Comparison of ENCODE assay signal across 8 mouse cellular contexts in the genomic region with DNA sequence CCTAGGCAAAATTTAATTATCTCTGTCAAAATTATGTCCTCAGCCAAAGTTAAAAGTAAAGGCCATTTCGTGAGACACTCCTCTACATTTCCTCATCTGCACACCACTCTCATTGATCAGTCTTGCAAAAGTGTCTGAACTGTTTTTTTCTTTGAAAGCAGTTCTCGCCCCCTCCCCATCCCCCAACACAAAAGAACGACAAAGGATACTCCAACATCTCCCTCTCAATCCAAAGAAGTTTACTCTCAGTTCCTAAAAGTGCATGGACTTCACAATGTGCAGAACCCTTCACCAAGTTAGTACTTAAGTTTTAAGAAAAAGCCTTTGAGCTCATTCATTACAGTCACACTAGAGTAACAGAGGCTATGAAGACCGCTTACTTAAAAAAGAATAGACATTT. TPM values are rescaled to one million over a fixed set of nuclear protein-coding genes. Genes with fewer than 3 reads are reported as not detected.
DNase-seq lines count a peak whose midpoint lies in the region; ATAC-seq and TF ChIP-seq lines count a peak whose summit lies in the region.

No protein-coding gene starts in this region.

- no peak for TF ChIP-seq CTCF in cerebellum, adult 2 months (IDR thresholded peaks at IDR 0.05; ENCODE audit: borderline replicate concordance, insufficient read depth, low read depth, low read length)

- H3K27ac ChIP-seq in cerebellum, adult 2 months (ENCODE audit: insufficient read depth, low read length): no peak overlapping the region
- no peak overlapping the region for H3K27ac ChIP-seq in lung, embryonic 15.5 days
- H3K27ac ChIP-seq in liver, embryonic 12.5 days: no peak overlapping the region
- no peak overlapping the region for H3K27ac ChIP-seq in stomach, embryonic 16.5 days (ENCODE audit: low read length)

- no peaks in the 10 kb centered on the region for H3K27me3 ChIP-seq in cerebellum, adult 2 months (ENCODE audit: control insufficient read depth, insufficient read depth, low read length)
- H3K27me3 ChIP-seq in lung, embryonic 15.5 days: no peaks in the 10 kb centered on the region
- no peaks in the 10 kb centered on the region for H3K27me3 ChIP-seq in liver, embryonic 12.5 days (replicated peaks)
- no peaks in the 10 kb centered on the region for H3K27me3 ChIP-seq in stomach, embryonic 16.5 days (ENCODE audit: control insufficient read depth, insufficient read depth, low read length)

- H3K9ac ChIP-seq in lung, embryonic 15.5 days: no peak overlapping the region
- no peak overlapping the region for H3K9ac ChIP-seq in liver, embryonic 12.5 days
- no peak overlapping the region for H3K9ac ChIP-seq in stomach, embryonic 16.5 days (ENCODE audit: low read length)

- H3K36me3 ChIP-seq in lung, embryonic 15.5 days: no peaks in the 10 kb centered on the region
- no peaks in the 10 kb centered on the region for H3K36me3 ChIP-seq in liver, embryonic 12.5 days
- H3K36me3 ChIP-seq in stomach, embryonic 16.5 days (ENCODE audit: control insufficient read depth, insufficient read depth, low read length): no peaks in the 10 kb centered on the region

- no peak for ATAC-seq in lung, embryonic 15.5 days (ENCODE audit: borderline replicate concordance, extremely low read depth, low FRiP score, low TSS enrichment)
- ATAC-seq in liver, embryonic 12.5 days: no peak
- no peak for ATAC-seq in stomach, embryonic 16.5 days (ENCODE audit: insufficient read depth, low FRiP score)

- no peak for TF ChIP-seq POLR2A in cerebellum, adult 2 months (IDR thresholded peaks at IDR 0.05; ENCODE audit: borderline replicate concordance, insufficient read depth, low read length)

- peaks cover 4% of the 10 kb centered on the region; the same call in 1 of the 2 replicates for H3K4me1 ChIP-seq in cerebellum, adult 2 months (ENCODE audit: control insufficient read depth, insufficient read depth, low read length)
- peaks cover 10% of the 10 kb centered on the region for H3K4me1 ChIP-seq in lung, embryonic 15.5 days
- H3K4me1 ChIP-seq in liver, embryonic 12.5 days: peaks cover 39% of the 10 kb centered on the region
- peaks cover 4% of the 10 kb centered on the region; the same call in 1 of the 2 replicates for H3K4me1 ChIP-seq in stomach, embryonic 16.5 days (ENCODE audit: control insufficient read depth, insufficient read depth, low read length)

- peak overlapping the region; percentile 86 for H3K4me3 ChIP-seq in cerebellum, adult 2 months (replicated peaks; ENCODE audit: insufficient read depth, low read depth, low read length)
- peak overlapping the region; percentile 40 for H3K4me3 ChIP-seq in lung, embryonic 15.5 days
- H3K4me3 ChIP-seq in liver, embryonic 12.5 days: peak overlapping the region; percentile 60
- peak overlapping the region; percentile 47 for H3K4me3 ChIP-seq in stomach, embryonic 16.5 days (replicated peaks; ENCODE audit: low read length)

- 6% methylated on average over 4 of the region's 4 CpGs for WGBS in cerebellum, adult 2 months
- 35% methylated on average over 4 of the region's 4 CpGs for WGBS in lung, embryonic 15.5 days
- 55% methylated on average over 4 of the region's 4 CpGs for WGBS in liver, embryonic 12.5 days (ENCODE audit: insufficient replicate concordance)
- WGBS in stomach, embryonic 16.5 days: 56% methylated on average over 4 of the region's 4 CpGs

- peak in 1 of 2 experiments; percentile 20 for DNase-seq in cerebellum, adult 2 months
- no peak for DNase-seq in cerebellum, postnatal 4 days (ENCODE audit: low spot score in 2 of 2)
- DNase-seq in lung, postnatal 25 days (ENCODE audit: low spot score): no peak
- no peak for DNase-seq in right cerebral cortex, postnatal 14 days
- no peak for DNase-seq in urinary bladder, postnatal 4 days (ENCODE audit: low spot score in 2 of 2)

- H3K9me3 ChIP-seq in lung, embryonic 15.5 days: no peaks in the 10 kb centered on the region
- H3K9me3 ChIP-seq in liver, embryonic 12.5 days (replicated peaks): no peaks in the 10 kb centered on the region
- no peaks in the 10 kb centered on the region for H3K9me3 ChIP-seq in stomach, embryonic 16.5 days (replicated peaks; ENCODE audit: control insufficient read depth, low read length)

- H3K4me2 ChIP-seq in lung, embryonic 15.5 days: peak overlapping the region; percentile 79
- peak overlapping the region; percentile 79 for H3K4me2 ChIP-seq in liver, embryonic 12.5 days
- peak overlapping the region; percentile 58 for H3K4me2 ChIP-seq in stomach, embryonic 16.5 days (ENCODE audit: low read depth, low read length)

RNA-seq across cellular contexts. Expression of a gene that starts 1.6 kb away (rescaled TPM):
- polyA plus RNA-seq in cerebellum, adult 2 months (2012; rRNA removed): 23.7 and 26.0 TPM in 2 replicates
- polyA plus RNA-seq in lung, embryonic 15.5 days (2015; fragmentation: Nextera tagmentation; extraction: Ambion mirVana): 2.7 and 4.0 TPM in 2 replicates
- polyA plus RNA-seq in liver, embryonic 12.5 days (2016; fragmentation: Nextera tagmentation; extraction: Ambion mirVana): 1.7 and 1.9 TPM in 2 replicates
- polyA plus RNA-seq in stomach, embryonic 16.5 days (2015; fragmentation: Nextera tagmentation; extraction: Ambion mirVana): 1.7 and 2.9 TPM in 2 replicates

RNA-seq across cellular contexts. Expression of a gene that starts 9.3 kb away (rescaled TPM):
- polyA plus RNA-seq in cerebellum, adult 2 months (2012; rRNA removed): 0.15 and 0.17 TPM in 2 replicates
- 0.08 TPM in 1 of 2 replicates, not detected in the other for polyA plus RNA-seq in lung, embryonic 15.5 days (2015; fragmentation: Nextera tagmentation; extraction: Ambion mirVana)
- polyA plus RNA-seq in liver, embryonic 12.5 days (2016; fragmentation: Nextera tagmentation; extraction: Ambion mirVana): not detected in 2 replicates
- polyA plus RNA-seq in stomach, embryonic 16.5 days (2015; fragmentation: Nextera tagmentation; extraction: Ambion mirVana): not detected in 2 replicates
